Mouse (Mus musculus) kidney, adult 11 months (tissue): ENCODE results near the gene Mon1a.

Experiments used
- DNase-seq: peaks from one replicate; pipeline ENCODE4 v3.0.0; 2022

Mon1a gene

GRCm38 (mm10) chr9:107910025-107910769 lies 22.2 kb downstream of the Mon1a start:
- no peak for DNase-seq

GRCm38 (mm10) chr9:107914764-107915420 lies 26.9 kb downstream of the Mon1a start:
- no peak for DNase-seq

GRCm38 (mm10) chr9:107917895-107918608 lies 30.1 kb downstream of the Mon1a start:
- DNase-seq: no peak

DNA sequence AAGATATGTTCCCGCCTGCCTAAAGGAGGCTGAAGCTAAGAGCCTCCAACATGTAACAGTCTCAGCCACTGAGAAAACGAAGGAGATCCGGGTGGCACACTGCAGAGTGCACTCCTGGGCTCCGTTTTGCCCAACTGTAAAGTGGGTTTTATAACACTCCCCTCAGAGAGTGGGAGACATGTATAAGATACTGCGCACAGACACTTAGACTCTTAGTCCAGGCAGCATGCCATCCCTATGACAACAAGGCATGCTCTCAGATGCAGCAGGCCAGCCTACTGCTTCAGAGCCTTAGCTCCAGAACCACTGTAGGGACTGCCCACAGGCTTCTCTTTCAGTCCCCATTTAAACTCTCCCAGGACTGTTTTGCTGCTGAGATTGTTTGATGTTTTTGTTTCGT lies 30.9 kb downstream of the Mon1a start:
- no peak for DNase-seq

DNA sequence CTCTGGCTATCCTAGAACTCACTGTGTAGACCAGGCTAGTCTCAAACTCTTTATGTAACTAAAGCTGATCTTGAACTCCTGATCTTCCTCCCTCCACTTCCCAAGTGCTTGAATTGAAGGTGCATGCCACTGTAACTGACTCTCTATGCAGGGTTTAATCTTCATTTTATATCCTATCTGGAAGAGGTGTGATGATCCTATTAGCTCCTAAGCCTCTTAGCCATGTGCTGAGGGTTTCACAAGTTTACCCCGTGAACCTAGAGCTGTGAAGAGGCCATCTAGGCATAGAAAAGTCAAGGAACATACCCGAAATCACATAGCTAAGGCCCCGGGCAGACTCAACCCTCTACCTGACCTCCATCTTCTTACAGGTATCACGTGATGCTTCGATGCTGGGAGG lies 31.5 kb downstream of the Mon1a start:
- no peak for DNase-seq

GRCm38 (mm10) chr9:107923021-107923420 lies 35.1 kb downstream of the Mon1a start:
- peak; percentile 26 for DNase-seq

GRCm38 (mm10) chr9:107923956-107924355 lies 36.0 kb downstream of the Mon1a start:
- DNase-seq: no peak

DNA sequence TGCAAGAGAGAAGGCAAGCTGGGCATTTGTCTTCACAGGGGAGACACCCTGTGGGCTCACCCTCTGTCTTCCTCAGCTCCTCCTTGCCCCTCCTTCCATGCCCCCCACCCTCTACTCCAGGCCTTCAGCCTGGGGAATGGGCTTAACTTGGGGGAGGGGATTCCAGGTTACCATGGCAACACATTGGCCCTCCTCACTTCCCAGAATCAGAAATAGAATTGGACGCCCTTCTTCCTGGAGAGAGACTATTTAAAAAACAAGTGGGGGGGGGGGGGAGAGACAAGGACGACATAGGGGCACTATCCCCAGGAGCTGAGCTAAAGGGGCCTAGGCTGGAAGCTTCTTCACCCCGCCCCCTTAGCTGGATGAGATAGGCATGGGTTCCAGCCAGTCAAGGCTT lies 37.3 kb downstream of the Mon1a start:
- DNase-seq: no peak

DNA sequence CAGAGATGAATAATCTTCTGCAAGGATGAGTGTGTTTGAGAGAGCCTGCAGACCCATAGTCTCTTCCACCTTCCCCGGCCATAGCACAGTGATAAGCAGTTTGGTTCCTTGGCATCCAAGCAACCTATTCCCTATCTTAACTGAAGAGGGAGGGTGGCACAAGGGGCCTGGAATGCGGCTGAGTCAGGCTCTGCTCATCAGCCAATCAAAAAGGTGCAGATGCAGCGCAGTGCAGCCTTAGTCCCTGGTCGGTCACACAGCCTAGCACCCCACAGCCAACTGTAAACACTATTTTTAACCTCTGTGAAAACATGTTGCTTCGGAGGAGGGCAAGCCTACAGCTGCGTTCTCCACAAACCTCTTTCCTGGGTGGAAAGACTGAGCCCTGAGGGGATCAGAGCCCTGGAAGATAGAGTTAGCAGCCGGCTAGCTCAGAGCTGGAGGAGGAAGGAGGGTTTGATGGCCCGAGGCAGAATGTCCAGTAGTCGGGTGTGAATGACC lies 39.0 kb downstream of the Mon1a start:
- DNase-seq: no peak

DNA sequence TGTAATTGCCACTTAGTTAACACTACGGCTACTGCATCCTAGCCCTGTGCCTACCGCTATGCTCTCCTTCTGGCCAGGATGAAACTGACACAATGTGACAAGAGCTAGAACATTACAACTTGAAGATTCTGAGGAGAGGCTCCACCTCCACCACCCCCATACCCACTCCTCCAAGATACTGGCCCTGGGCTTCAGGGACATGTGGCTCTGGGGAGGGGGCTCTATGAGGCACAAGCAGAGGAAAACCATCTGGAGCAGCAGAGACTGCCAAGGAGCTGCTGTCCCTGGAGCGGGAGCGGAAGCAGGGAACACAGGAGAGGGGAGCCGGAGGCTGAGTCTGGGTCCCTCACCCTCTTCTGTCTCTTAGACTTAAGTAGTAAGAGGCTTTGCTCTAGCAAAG lies 39.8 kb downstream of the Mon1a start:
- no peak for DNase-seq

- no peak for DNase-seq
Measured at GRCm38 (mm10) chr9:107928169-107928568, 40.2 kb downstream of the Mon1a start, which contains the start of gene Actl11. TSS of gene Actl11 (plus strand) at chr9:107928469.

DNA sequence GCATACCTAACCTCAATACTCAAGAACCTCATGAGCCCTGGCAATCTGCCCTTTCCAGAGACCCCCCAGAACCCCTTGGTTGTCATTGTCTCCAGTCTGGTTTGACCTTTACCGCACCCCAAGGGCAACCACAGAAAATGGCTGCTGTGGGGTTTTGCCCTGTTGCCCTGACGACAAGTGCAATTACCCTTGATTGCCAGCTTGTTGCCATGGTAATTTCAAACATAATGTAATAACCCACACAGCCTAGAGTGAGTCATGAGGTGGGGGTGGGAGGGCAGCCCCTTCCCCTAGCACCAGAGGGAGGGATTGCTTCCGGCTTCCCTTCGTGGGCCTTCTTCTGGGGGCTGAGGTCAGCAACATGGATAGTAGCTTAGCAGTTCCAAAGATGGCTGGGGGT lies 44.3 kb downstream of the Mon1a start:
- no peak for DNase-seq

DNA sequence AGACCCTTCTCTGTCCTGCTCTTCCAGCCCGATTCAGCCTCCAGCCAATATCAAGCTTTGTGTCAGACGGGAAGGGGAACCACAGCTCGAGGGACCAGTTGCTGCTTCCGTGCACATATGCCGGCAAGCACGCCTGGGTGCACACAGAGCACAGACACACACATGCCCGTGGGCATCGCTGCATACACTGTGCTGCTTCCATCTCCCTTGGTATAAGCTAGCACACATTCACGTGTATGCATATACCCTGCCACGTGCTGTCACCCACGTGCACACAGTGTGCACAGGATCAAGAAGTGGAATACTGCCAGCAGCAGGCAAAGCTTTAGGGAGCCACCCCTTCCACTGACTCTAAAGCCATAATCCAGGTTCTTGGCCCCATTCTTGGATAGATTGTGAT lies 46.2 kb downstream of the Mon1a start:
- DNase-seq: no peak

- no peak for DNase-seq
Measured at GRCm38 (mm10) chr9:107935374-107935773, 47.4 kb downstream of the Mon1a start, which contains the start of gene Camkv. TSS of gene Camkv (plus strand) at chr9:107935674.

DNA sequence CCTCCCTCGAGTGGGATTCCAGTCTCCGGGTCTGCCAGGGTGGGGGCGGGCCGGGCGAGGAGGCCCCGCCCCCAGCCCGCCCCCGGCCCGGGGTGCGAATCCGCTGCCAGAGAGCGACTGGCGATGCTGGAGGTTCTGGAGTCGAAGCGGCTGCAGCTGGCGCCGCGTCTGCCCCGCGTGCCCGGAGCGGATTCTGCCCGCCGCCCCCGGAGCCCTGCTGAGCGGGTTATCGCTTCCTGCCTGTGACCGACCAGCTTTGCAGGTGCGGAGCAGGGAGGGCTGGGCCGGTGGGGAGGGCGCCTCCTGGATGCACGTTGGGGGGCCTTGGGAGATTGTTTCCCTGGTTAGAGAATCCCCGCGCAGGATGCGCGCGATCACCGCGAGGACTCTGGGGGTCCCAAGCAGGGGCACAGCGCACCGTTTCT lies 47.9 kb downstream of the Mon1a start:
- DNase-seq: no peak

- no peak for DNase-seq
Measured at GRCm38 (mm10) chr9:107936215-107936822, 48.4 kb downstream of the Mon1a start.

DNA sequence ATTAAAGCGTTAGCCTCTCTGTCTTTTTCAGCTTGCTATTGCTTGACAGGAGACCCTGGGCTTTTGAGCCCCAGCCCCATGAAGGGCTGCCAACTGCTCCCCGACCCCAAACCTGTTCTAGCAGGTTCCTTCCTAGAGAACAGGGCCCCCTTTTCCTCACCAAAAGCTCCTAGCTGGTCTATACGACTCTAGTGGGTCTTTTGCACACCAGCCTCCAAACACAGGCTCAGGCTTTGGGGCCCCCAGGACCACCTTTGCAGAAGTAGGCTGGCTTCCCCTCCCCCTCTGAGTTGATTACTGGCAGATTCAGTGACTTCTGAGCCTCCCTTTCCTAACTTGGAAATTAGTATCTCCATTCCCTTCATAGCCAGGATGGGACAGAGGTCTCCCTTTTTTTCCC lies 48.9 kb downstream of the Mon1a start:
- DNase-seq: no peak

GRCm38 (mm10) chr9:107947241-107948194 lies 59.6 kb downstream of the Mon1a start:
- DNase-seq: no peak

DNA sequence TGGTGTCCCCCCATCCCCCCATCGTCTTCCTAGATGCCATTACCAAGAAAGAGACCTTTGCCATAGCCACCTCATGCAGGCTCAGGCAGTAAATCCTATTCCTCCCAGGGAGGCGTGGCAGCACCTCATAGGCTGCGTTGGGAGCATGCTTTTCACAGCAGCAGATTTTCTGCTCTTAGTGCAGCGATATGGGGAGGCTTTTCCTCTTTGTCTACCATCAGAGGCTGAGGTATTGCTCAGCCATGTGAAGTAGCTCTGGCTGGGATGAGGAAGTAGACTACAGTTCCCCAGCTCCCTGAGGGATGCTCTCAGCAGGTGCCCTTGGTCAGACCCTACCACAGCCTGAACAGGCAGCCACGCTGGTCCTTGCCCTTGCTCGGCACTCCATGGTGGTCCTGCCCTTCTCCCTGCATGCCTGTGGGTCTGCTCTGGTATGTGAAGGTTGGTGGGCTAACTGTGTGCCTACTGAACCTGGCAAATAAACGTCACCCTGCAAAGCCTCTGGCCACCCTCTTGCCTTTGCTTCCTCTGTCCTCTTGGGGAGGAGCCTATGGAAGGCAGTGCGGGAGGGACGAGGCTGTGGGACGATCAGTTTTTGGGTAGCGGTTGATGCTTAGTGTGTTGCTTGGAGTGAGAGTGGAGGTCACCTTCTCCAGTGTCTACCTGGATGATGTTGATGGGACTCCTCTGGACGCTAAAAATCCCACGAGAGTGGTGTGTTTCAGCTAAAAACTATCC lies 61.4 kb downstream of the Mon1a start:
- no peak for DNase-seq

DNA sequence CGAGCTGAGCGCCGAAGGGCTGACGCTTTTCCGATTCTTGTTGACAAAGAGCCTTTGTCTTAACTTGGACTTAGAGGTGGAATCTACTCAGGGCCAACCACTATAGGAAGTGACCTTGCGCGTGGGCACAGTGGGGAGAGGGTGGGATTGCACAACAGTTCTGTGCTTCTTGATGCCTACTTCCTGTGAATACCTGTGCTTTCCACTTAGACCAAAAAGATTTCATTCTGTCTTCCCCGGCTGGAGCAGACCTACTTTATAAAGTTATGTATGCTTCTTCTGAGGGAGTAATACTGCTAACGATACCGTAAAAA lies 61.9 kb downstream of the Mon1a start, which contains the start of gene Traip:
Gene Traip, plus strand, starts transcription at position 215 of the 314 bp plus-strand sequence.
- no peak for DNase-seq
